Mouse (Mus musculus) erythroblast, embryonic 14.5 days (primary cell): Measurements from ENCODE around the gene Necab3. TPM values are rescaled to one million over a fixed set of nuclear protein-coding genes. Genes with fewer than 3 reads are reported as not detected.

ENCODE experiments used
- H3K27me3 ChIP-seq: 2 replicates; pipeline ENCODE4 v1.6.1; 2012; ENCODE audit warnings: inconsistent platforms; ENCODE audit not compliant: control insufficient read depth
- H3K36me3 ChIP-seq: 2 replicates; pipeline ENCODE4 v1.6.1; 2012; ENCODE audit warnings: mild to moderate bottlenecking, inconsistent platforms; ENCODE audit not compliant: control insufficient read depth
- H3K4me1 ChIP-seq: 2 replicates; pipeline ENCODE4 v1.6.1; 2012; ENCODE audit warnings: inconsistent platforms; ENCODE audit not compliant: control insufficient read depth
- H3K4me3 ChIP-seq: replicated peaks from 2 replicates; pipeline ENCODE3; 2012; ENCODE audit warnings: moderate library complexity, mild to moderate bottlenecking, inconsistent platforms
- H3K9me3 ChIP-seq: 2 replicates; pipeline ENCODE4 v1.6.1; 2012; ENCODE audit warnings: low read length, inconsistent platforms, mixed read lengths; ENCODE audit not compliant: control insufficient read depth
- GATA1 ChIP-seq: IDR thresholded peaks from 2 replicates; pipeline ENCODE4 v1.6.1; 2012; ENCODE audit warnings: low read length, inconsistent platforms, mixed read lengths
- TAL1 ChIP-seq: IDR thresholded peaks from 3 replicates; pipeline ENCODE4 v1.6.1; 2012; ENCODE audit warnings: low read length, inconsistent platforms, mixed read lengths
- polyA plus RNA-seq: library from polyadenylated mRNA; stranded (reverse); fragments of >175 nt; gene quantifications from 2 replicates; pipeline ENCODE4 v1.2.3, GENCODE M21; 2012

Gene Necab3
- 0.23 and 0.39 TPM in 2 replicates for polyA plus RNA-seq

GRCm38 (mm10) chr2:154558264-154559039, at the start of gene Necab3:
Gene Necab3, minus strand, starts transcription at chr2:154558890.
- no peak for TF ChIP-seq TAL1
- TF ChIP-seq GATA1, result no peak
- no peaks in the 10 kb centered on the region for H3K9me3 ChIP-seq
- no peaks in the 10 kb centered on the region for H3K27me3 ChIP-seq
- peaks cover 65% of the 10 kb centered on the region for H3K36me3 ChIP-seq
- peak within 1 kb of the TSS; percentile 54 for H3K4me3 ChIP-seq
- H3K4me1 ChIP-seq, result peaks cover 36% of the 10 kb centered on the region

- H3K9me3 ChIP-seq, result no peaks in the 10 kb centered on the region
- no peaks in the 10 kb centered on the region for H3K27me3 ChIP-seq
- TF ChIP-seq GATA1 (no peak), TAL1 (no peak)
- no peak overlapping the region for H3K4me3 ChIP-seq
- H3K36me3 ChIP-seq, result no peaks in the 10 kb centered on the region
- peaks cover 51% of the 10 kb centered on the region for H3K4me1 ChIP-seq
These were observed 48.3 kb upstream of the Necab3 start for GRCm38 (mm10) chr2:154606965-154607364.

- Histone ChIP-seq H3K4me3 (peak overlapping the region; percentile 75), H3K4me1 (peaks cover 41% of the 10 kb centered on the region), H3K9me3 (no peaks in the 10 kb centered on the region), H3K27me3 (no peaks in the 10 kb centered on the region), H3K36me3 (peaks cover 5% of the 10 kb centered on the region; the same call in 1 of the 2 replicates)
- no peak for TF ChIP-seq TAL1
These were observed 45.5 kb upstream of the Necab3 start for GRCm38 (mm10) chr2:154604156-154604555.

- Histone ChIP-seq H3K4me3 (peak within 1 kb of the TSS; percentile 75), H3K4me1 (peaks cover 38% of the 10 kb centered on the region), H3K9me3 (no peaks in the 10 kb centered on the region), H3K36me3 (peaks cover 5% of the 10 kb centered on the region; the same call in 1 of the 2 replicates), H3K27me3 (no peaks in the 10 kb centered on the region)
- no peak for TF ChIP-seq TAL1
- no peak for TF ChIP-seq GATA1
These were observed 45.0 kb upstream of the Necab3 start, which contains the start of gene Pxmp4 for GRCm38 (mm10) chr2:154603638-154604153. Gene Pxmp4, minus strand, starts transcription at chr2:154603708.

- H3K9me3 ChIP-seq, result no peaks in the 10 kb centered on the region
- H3K4me1 ChIP-seq, result peaks cover 37% of the 10 kb centered on the region
- no peaks in the 10 kb centered on the region for H3K27me3 ChIP-seq
- H3K4me3 ChIP-seq, result peak overlapping the region; percentile 75
- TF ChIP-seq GATA1 (no peak), TAL1 (no peak)
- peaks cover 6% of the 10 kb centered on the region for H3K36me3 ChIP-seq
These were observed 44.4 kb upstream of the Necab3 start for GRCm38 (mm10) chr2:154603007-154603637.

- no peaks in the 10 kb centered on the region for H3K27me3 ChIP-seq
- no peak overlapping the region for H3K4me3 ChIP-seq
- TF ChIP-seq GATA1 (no peak), TAL1 (no peak)
- peaks cover 40% of the 10 kb centered on the region for H3K4me1 ChIP-seq
- H3K36me3 ChIP-seq, result peaks cover 11% of the 10 kb centered on the region
- no peaks in the 10 kb centered on the region for H3K9me3 ChIP-seq
These were observed 42.6 kb upstream of the Necab3 start for GRCm38 (mm10) chr2:154601324-154601723.

GRCm38 (mm10) chr2:154600586-154600985, 41.9 kb upstream of the Necab3 start:
- H3K4me3 ChIP-seq, result no peak overlapping the region
- no peaks in the 10 kb centered on the region for H3K27me3 ChIP-seq
- H3K36me3 ChIP-seq, result peaks cover 18% of the 10 kb centered on the region
- no peak for TF ChIP-seq TAL1
- TF ChIP-seq GATA1, result no peak
- H3K9me3 ChIP-seq, result no peaks in the 10 kb centered on the region
- peaks cover 36% of the 10 kb centered on the region for H3K4me1 ChIP-seq

- H3K4me3 ChIP-seq, result no peak overlapping the region
- H3K27me3 ChIP-seq, result no peaks in the 10 kb centered on the region
- TF ChIP-seq TAL1 (no peak), GATA1 (no peak)
- peaks cover 5% of the 10 kb centered on the region; the same call in 1 of the 2 replicates for H3K9me3 ChIP-seq
- peaks cover 13% of the 10 kb centered on the region for H3K4me1 ChIP-seq
- peaks cover 45% of the 10 kb centered on the region for H3K36me3 ChIP-seq
These were observed 38.7 kb upstream of the Necab3 start for GRCm38 (mm10) chr2:154597399-154597798.

- TF ChIP-seq GATA1 (no peak), TAL1 (no peak)
- Histone ChIP-seq H3K27me3 (no peaks in the 10 kb centered on the region), H3K36me3 (peaks cover 49% of the 10 kb centered on the region), H3K9me3 (peaks cover 5% of the 10 kb centered on the region; the same call in 1 of the 2 replicates), H3K4me1 (peaks cover 6% of the 10 kb centered on the region), H3K4me3 (no peak overlapping the region)
These were observed 37.1 kb upstream of the Necab3 start for GRCm38 (mm10) chr2:154595775-154596174.
